Mouse (Mus musculus) brain, embryonic 14.5 days (tissue): ENCODE data around the gene Hes3.

ENCODE experiments used
- CTCF ChIP-seq: fragments of 200-500 bp; IDR thresholded peaks from 2 replicates; pipeline ENCODE4 v1.5.1; 2012; ENCODE audit warnings: inconsistent platforms, mild to moderate bottlenecking, moderate library complexity, borderline replicate concordance; ENCODE audit not compliant: insufficient read depth, insufficient read length; ENCODE audit errors: extremely low read depth
- POLR2A ChIP-seq: fragments of 200-500 bp; IDR thresholded peaks from 2 replicates; pipeline ENCODE4 v1.6.1; 2012; ENCODE audit warnings: mild to moderate bottlenecking, inconsistent platforms, borderline replicate concordance; ENCODE audit not compliant: poor library complexity, insufficient read depth, insufficient read length, severe bottlenecking; ENCODE audit errors: extremely low read depth

GRCm38 (mm10) chr4:152270599-152270998, 20.9 kb downstream of the Hes3 start:
- no peak for TF ChIP-seq CTCF
- TF ChIP-seq POLR2A, result no peak
